Mouse (Mus musculus) MEL (cell line): ENCODE measurements around the gene Lpcat2b.

Experiments used
- CHD2 ChIP-seq: IDR thresholded peaks from 2 replicates; pipeline ENCODE4 v1.6.1; 2011; ENCODE audit warnings: low read length, improper control_type of control experiment
- CTCF ChIP-seq, 3 experiments: IDR thresholded peaks in 2 of 3; conservative IDR thresholded peaks in 1 of 3; 2 replicates each; pipeline ENCODE4 v1.5.1; 2011 to 2012; ENCODE audit warnings: low read length in 3 of 3, low read depth in 2 of 3, mild to moderate bottlenecking in 2 of 3, improper control_type of control experiment in 1 of 3, inconsistent platforms in 1 of 3, mixed read lengths in 1 of 3, moderate library complexity in 1 of 3; ENCODE audit not compliant: control insufficient read depth in 1 of 3, insufficient read depth in 1 of 3, poor library complexity in 1 of 3, severe bottlenecking in 1 of 3
- E2F4 ChIP-seq: IDR thresholded peaks from 2 replicates; pipeline ENCODE4 v1.6.1; 2011; ENCODE audit warnings: low read depth, low read length, improper control_type of control experiment, borderline replicate concordance
- EP300 ChIP-seq, 2 experiments: IDR thresholded peaks; 2 replicates each; pipeline ENCODE4 v1.6.1; 2011; ENCODE audit warnings: improper control_type of control experiment in 2 of 2, low read length in 2 of 2, low read depth in 1 of 2, mild to moderate bottlenecking in 1 of 2
- GATA1 ChIP-seq: IDR thresholded peaks from 2 replicates; pipeline ENCODE4 v1.6.1; 2011; ENCODE audit warnings: low read depth, low read length, improper control_type of control experiment
- HCFC1 ChIP-seq: IDR thresholded peaks from 2 replicates; pipeline ENCODE4 v1.6.1; 2012; ENCODE audit warnings: low read depth, mild to moderate bottlenecking, inconsistent platforms, low read length, improper control_type of control experiment, moderate library complexity
- KAT2A ChIP-seq: conservative IDR thresholded peaks from 2 replicates; pipeline ENCODE4 v1.6.1; 2012; ENCODE audit warnings: low read depth, low read length, improper control_type of control experiment, inconsistent platforms
- MAZ ChIP-seq: IDR thresholded peaks from 2 replicates; pipeline ENCODE4 v1.6.1; 2012; ENCODE audit warnings: low read depth, mild to moderate bottlenecking, inconsistent platforms, low read length, improper control_type of control experiment
- POLR2A ChIP-seq, 2 experiments: IDR thresholded peaks; 2 replicates each; pipeline ENCODE4 v1.6.1; 2011 to 2012; ENCODE audit warnings: low read length in 2 of 2, mild to moderate bottlenecking in 2 of 2, control low read depth in 1 of 2, improper control_type of control experiment in 1 of 2, low read depth in 1 of 2, moderate library complexity in 1 of 2; ENCODE audit not compliant: control insufficient read depth in 1 of 2, insufficient read depth in 1 of 2, poor library complexity in 1 of 2
- RCOR1 ChIP-seq: IDR thresholded peaks from 2 replicates; pipeline ENCODE4 v1.6.1; 2012; ENCODE audit warnings: low read depth, mild to moderate bottlenecking, inconsistent platforms, low read length, improper control_type of control experiment
- TCF12 ChIP-seq: IDR thresholded peaks from 2 replicates; pipeline ENCODE4 v1.6.1; 2014; ENCODE audit warnings: low read depth, mild to moderate bottlenecking, inconsistent platforms, low read length, improper control_type of control experiment, moderate library complexity
- ZKSCAN1 ChIP-seq: IDR thresholded peaks from 2 replicates; pipeline ENCODE4 v1.6.1; 2012; ENCODE audit warnings: low read depth, mild to moderate bottlenecking, inconsistent platforms, low read length, improper control_type of control experiment, moderate library complexity
- ZMIZ1 ChIP-seq: IDR thresholded peaks from 2 replicates; pipeline ENCODE4 v1.6.1; 2012; ENCODE audit warnings: low read depth, mild to moderate bottlenecking, inconsistent platforms, low read length, improper control_type of control experiment, moderate library complexity
- ZNF384 ChIP-seq: IDR thresholded peaks from 2 replicates; pipeline ENCODE4 v1.6.1; 2012; ENCODE audit warnings: low read depth, mild to moderate bottlenecking, inconsistent platforms, low read length, improper control_type of control experiment

DNA sequence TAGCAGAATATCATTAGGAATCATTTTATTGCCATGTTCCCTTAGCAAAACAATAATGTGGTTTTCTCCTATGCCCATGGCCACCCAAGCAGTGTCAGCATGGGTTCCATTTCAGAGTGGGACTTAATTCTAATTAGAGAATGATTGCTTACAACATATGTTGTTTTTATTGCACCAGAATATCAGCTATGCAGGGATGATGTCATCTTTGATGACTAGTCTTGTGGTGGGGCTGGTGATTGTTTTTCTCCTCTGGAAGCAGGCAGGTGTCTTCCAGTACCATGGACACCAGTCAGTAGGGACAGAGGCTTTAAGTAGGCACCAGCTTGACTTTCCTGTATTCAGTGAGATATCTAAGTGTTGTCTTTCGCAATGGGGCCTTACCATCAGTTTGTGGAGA, 43.6 kb upstream of the Lpcat2b start:
- TF ChIP-seq CTCF (IDR thresholded peaks at IDR 0.05 in 2 of 3, conservative IDR thresholded peaks at IDR 0.05 in 1 of 3; ENCODE audit: control insufficient read depth in 1 of 3, insufficient read depth in 1 of 3, low read depth in 2 of 3, low read length in 3 of 3, poor library complexity in 1 of 3, severe bottlenecking in 1 of 3) (no peak), E2F4 (no peak), GATA1 (no peak), TCF12 (no peak), EP300 (IDR thresholded peaks at IDR 0.05; ENCODE audit: low read depth in 1 of 2, low read length in 2 of 2) (no peak), HCFC1 (no peak), POLR2A (IDR thresholded peaks at IDR 0.05; ENCODE audit: control insufficient read depth in 1 of 2, insufficient read depth in 1 of 2, low read depth in 1 of 2, low read length in 2 of 2, poor library complexity in 1 of 2) (no peak), RCOR1 (no peak), KAT2A (no peak), CHD2 (no peak), ZNF384 (no peak), ZMIZ1 (no peak), MAZ (no peak), ZKSCAN1 (no peak)
